Mouse (Mus musculus) heart, postnatal 10 days (tissue): ENCODE data around the gene Gm3045. TPM values are rescaled to one million over a fixed set of nuclear protein-coding genes. Genes with fewer than 3 reads are reported as not detected.

Experiments
- DNase-seq, 2 experiments: peaks; one replicate each; pipeline ENCODE4 v3.0.0; 2021
- intact Hi-C: fragments of 180-260 bp; cut with DNase I; formaldehyde crosslinking; loops from one replicate; pipeline ENCODE4 v1.15.1; 2025
- total RNA-seq, 2 experiments: library from RNA; stranded (reverse); gene quantifications; 2 replicates each; pipeline ENCODE4 v1.2.3; 2021

Gene Gm3045
- total RNA-seq, 2 experiments from 2014 or later = not detected

GRCm38 (mm10) chr13:56478027-56478426, 51.6 kb downstream of the Gm3045 start:
- DNase-seq = no peak
- intact Hi-C loops = loop anchor here (5.0 kb wide), 1 partner anchor 164 kb away; no protein-coding TSS in a partner anchor

- no peak for DNase-seq
- intact Hi-C loops = no loop called here
These were observed 55.8 kb downstream of the Gm3045 start, which contains the start of gene Il9 for GRCm38 (mm10) chr13:56482146-56482545. Gene Il9 (minus strand): TSS chr13:56482246.

Other genes with a start within 250 kb of the Gm3045 start
- gene Tifab, start 247.7 kb upstream of the Gm3045 start, total RNA-seq = 1 to 10 TPM in 1 of 2 experiments, under 1 TPM in 1; 0.69 to 1.2 TPM
- not detected for gene Neurog1, start 174.4 kb upstream of the Gm3045 start, total RNA-seq
- gene Cxcl14, start 130.0 kb upstream of the Gm3045 start, total RNA-seq = under 1 TPM; 0.17 to 0.96 TPM
- gene Slc25a48, start 11.8 kb downstream of the Gm3045 start, total RNA-seq = under 1 TPM; 0.12 to 0.24 TPM
- gene Il9, start 55.7 kb downstream of the Gm3045 start, total RNA-seq = not detected
- gene Fbxl21, start 95.9 kb downstream of the Gm3045 start, total RNA-seq = 1 to 10 TPM; 1.0 to 1.1 TPM
- gene Lect2, start 121.9 kb downstream of the Gm3045 start, total RNA-seq = not detected
- gene Tgfbi, start 182.9 kb downstream of the Gm3045 start, total RNA-seq = 10 to 100 TPM; 18.6 to 21.2 TPM